Mouse (Mus musculus): ENCODE data around the gene Inhbb. TPM values are rescaled to one million over a fixed set of nuclear protein-coding genes. Genes with fewer than 3 reads are reported as not detected.

Inhbb gene
- polyA plus RNA-seq, 1 experiment from 2014 or later = 0.15 TPM

DNA sequence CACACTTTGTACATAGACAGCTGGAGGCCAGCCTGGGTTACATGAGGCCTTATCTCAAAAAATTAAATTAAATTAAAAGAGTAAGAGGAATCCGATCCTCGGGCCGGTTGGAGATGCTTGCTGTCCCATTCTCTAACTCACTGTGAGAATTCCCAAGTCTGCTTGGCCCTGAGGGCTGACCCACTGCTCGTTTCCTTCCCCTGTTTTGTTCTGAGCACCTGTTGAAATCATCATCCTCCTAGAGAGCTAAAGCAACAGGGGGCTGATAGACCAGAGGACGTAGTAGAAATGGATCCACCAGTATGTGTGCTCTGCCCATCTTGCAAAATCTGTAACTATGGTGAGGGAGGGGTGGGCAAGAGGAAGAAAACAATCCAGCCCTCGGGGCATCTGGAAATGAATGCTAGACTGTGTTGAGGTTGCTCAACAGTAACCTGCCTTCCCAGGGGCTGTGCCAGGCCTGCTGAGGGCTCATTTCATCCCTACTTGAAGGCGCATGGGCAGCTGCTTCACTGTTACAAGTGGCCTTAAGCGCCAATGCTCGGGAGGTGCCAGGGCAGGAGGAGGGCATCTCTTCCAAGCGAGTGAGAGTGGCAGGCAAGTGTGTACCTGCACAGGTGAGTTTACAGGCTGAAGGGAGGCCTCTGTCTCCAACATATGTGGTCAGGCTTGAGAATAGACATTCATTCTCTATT lies 28.8 kb upstream of the Inhbb start:
- H3K9me3 ChIP-seq (ENCODE audit: control insufficient read depth, low read length) = no peaks in the 10 kb centered on the region
- ATAC-seq (ENCODE audit: insufficient number of reproducible peaks, low FRiP score, low TSS enrichment, low read depth) (no peak), DNase-seq (ENCODE audit: low spot score) (no peak)
- H3K36me3 ChIP-seq (ENCODE audit: control insufficient read depth, insufficient read depth, low read length) = no peaks in the 10 kb centered on the region
- H3K4me3 ChIP-seq (ENCODE audit: low read depth, low read length) = no peak overlapping the region
- no peak overlapping the region for H3K9ac ChIP-seq (ENCODE audit: low read length)
- H3K27me3 ChIP-seq (ENCODE audit: control insufficient read depth, insufficient read depth, low read length) = no peaks in the 10 kb centered on the region
- no peak overlapping the region for H3K27ac ChIP-seq (replicated peaks; ENCODE audit: low read depth, low read length)
- H3K4me2 ChIP-seq (ENCODE audit: low read depth, severe bottlenecking) = no peak overlapping the region
- 82% methylated on average over 10 of the region's 10 CpGs for WGBS
- 0 out of 2 replicates have a peak, but pooled peaks cover 2% of the 10 kb centered on the region for H3K4me1 ChIP-seq (ENCODE audit: control insufficient read depth, insufficient read depth, low read length)

DNA sequence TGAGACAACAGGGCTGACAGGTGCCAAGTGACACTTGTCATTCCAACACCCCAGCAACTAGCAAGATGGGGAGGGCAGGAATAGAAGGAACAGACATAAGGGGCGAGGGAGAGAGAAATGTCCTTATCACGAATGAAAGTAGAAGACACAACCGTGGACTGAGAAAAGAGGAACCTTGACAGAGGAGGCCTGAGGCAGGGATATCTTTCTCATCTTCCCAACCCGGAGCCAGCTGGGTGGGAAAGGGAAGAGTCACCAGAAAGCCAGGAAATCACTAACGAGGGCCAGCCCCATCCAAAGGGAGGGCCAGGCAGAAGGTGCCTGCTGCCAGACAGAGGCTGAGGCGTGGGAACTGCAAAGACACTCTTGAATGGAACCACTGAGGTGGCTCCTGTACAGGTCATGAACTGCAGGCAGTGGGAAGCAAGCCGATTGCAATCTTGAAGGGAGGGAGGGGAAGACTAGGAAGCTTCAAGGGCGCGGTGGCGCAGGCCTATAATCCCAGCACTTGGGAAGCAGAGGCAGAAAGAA lies 24.8 kb upstream of the Inhbb start:
- no peak overlapping the region for H3K4me3 ChIP-seq (ENCODE audit: low read depth, low read length)
- 0 out of 2 replicates have a peak, but pooled peaks cover 2% of the 10 kb centered on the region for H3K4me1 ChIP-seq (ENCODE audit: control insufficient read depth, insufficient read depth, low read length)
- 67% methylated on average over 10 of the region's 10 CpGs for WGBS
- no peaks in the 10 kb centered on the region for H3K9me3 ChIP-seq (ENCODE audit: control insufficient read depth, low read length)
- DNase-seq (ENCODE audit: low spot score) (no peak), ATAC-seq (ENCODE audit: insufficient number of reproducible peaks, low FRiP score, low TSS enrichment, low read depth) (no peak)
- H3K9ac ChIP-seq (ENCODE audit: low read length) = no peak overlapping the region
- no peaks in the 10 kb centered on the region for H3K27me3 ChIP-seq (ENCODE audit: control insufficient read depth, insufficient read depth, low read length)
- H3K4me2 ChIP-seq (ENCODE audit: low read depth, severe bottlenecking) = no peak overlapping the region
- H3K36me3 ChIP-seq (ENCODE audit: control insufficient read depth, insufficient read depth, low read length) = no peaks in the 10 kb centered on the region
- no peak overlapping the region for H3K27ac ChIP-seq (replicated peaks; ENCODE audit: low read depth, low read length)

DNA sequence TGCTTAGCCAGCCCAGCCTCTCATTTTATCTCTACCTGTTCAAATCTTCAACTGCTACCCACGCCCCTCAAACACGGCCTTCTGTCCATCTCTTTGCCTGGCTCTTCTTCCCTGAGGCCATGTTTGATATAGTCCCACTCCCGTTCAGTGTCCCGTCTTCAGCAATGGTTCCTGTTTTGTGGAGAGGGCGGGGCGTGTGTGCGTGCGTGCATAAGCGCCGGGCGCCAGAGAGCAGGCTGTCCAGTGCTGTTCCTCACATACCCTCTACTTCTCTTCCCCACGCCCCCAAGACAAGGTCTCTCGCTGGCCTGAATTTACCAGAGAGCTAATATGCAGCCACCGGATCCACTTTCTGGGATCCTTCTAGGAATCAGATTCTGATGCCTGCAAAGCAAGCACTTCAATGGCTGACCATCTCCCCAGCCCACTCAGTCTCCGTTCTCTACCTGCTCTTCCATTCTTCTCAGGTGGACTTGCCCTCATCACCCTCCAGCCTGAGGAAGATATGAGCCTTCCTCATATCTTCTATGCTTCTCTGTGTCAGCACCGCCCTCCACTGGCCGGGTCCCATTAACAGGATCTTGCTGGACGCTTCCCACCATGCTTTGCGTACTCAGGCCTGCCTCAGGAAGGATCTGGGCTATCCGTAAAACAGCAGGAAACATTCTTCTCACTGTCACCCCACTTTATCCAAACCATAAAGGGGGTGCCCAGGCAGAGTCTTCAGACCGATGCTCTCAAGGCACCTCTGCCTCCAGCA lies 21.7 kb upstream of the Inhbb start:
- H3K36me3 ChIP-seq (ENCODE audit: control insufficient read depth, insufficient read depth, low read length) = no peaks in the 10 kb centered on the region

DNA sequence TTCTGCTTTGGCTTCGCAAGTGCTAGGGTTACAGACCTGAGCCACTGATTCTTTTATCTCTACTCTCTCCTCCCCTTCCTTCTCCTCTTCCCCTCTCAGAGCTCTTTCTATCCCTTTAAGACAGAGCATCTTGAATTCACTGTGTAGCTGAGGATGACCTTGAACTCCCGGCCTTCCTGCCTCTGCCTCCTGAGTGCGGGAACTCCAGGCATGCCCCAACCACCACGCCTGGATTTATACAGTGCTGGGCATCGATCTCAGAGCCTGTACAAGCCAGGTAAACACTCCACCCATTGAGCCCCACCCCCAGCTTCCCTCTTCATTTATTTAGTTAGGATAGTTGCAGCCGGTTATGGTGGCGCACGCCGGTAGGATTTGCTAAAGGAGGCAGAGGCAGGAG lies 20.9 kb upstream of the Inhbb start:
- no peak for ATAC-seq (ENCODE audit: insufficient number of reproducible peaks, low FRiP score, low TSS enrichment, low read depth)

More for the DNA sequence above, 21.7 kb upstream of the Inhbb start:
- ATAC-seq (ENCODE audit: insufficient number of reproducible peaks, low FRiP score, low TSS enrichment, low read depth) = no peak
- DNase-seq (ENCODE audit: low spot score) = no peak
- Histone ChIP-seq H3K27ac (replicated peaks; ENCODE audit: low read depth, low read length) (no peak overlapping the region), H3K4me1 (ENCODE audit: control insufficient read depth, insufficient read depth, low read length) (no peaks in the 10 kb centered on the region), H3K4me2 (ENCODE audit: low read depth, severe bottlenecking) (no peak overlapping the region), H3K9me3 (ENCODE audit: control insufficient read depth, low read length) (no peaks in the 10 kb centered on the region), H3K4me3 (ENCODE audit: low read depth, low read length) (no peak overlapping the region), H3K9ac (ENCODE audit: low read length) (no peak overlapping the region), H3K27me3 (ENCODE audit: control insufficient read depth, insufficient read depth, low read length) (no peaks in the 10 kb centered on the region)
- 89% methylated on average over 21 of the region's 21 CpGs for WGBS

DNA sequence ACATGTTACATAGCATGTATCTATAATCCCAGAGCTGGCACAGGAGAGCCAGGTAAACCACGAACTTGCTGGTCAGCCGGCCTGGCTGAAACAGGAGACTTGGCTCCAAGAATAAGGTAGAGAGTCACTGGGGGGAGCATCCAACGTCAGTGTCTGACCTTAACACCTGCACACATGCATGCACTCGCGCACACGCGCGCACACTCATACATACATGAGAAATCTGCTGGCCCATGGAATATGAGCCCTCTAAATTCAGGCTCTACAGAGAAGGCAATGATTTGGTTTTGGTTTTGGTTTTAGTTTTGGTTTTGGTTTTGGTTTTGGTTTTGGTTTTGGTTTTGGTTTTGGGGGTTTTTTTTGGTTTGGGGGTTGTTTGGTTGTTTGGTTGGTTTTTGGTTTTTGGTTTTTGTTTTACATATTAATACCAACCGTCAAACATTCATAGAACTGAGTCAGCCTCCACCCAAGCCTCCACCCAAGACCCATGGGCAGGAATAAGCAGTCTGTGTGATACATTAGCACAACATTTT lies 16.1 kb upstream of the Inhbb start:
- DNase-seq (ENCODE audit: low spot score) (no peak), ATAC-seq (ENCODE audit: insufficient number of reproducible peaks, low FRiP score, low TSS enrichment, low read depth) (no peak)
- no peak overlapping the region for H3K27ac ChIP-seq (replicated peaks; ENCODE audit: low read depth, low read length)
- no peak overlapping the region for H3K4me3 ChIP-seq (ENCODE audit: low read depth, low read length)
- no peaks in the 10 kb centered on the region for H3K4me1 ChIP-seq (ENCODE audit: control insufficient read depth, insufficient read depth, low read length)
- H3K27me3 ChIP-seq (ENCODE audit: control insufficient read depth, insufficient read depth, low read length) = no peaks in the 10 kb centered on the region
- 92% methylated on average over 9 of the region's 9 CpGs for WGBS
- H3K4me2 ChIP-seq (ENCODE audit: low read depth, severe bottlenecking) = no peak overlapping the region
- H3K9me3 ChIP-seq (ENCODE audit: control insufficient read depth, low read length) = no peaks in the 10 kb centered on the region
- no peak overlapping the region for H3K9ac ChIP-seq (ENCODE audit: low read length)
- H3K36me3 ChIP-seq (ENCODE audit: control insufficient read depth, insufficient read depth, low read length) = no peaks in the 10 kb centered on the region

More for the DNA sequence above, 20.9 kb upstream of the Inhbb start:
- H3K36me3 ChIP-seq (ENCODE audit: control insufficient read depth, insufficient read depth, low read length) = no peaks in the 10 kb centered on the region
- H3K9me3 ChIP-seq (ENCODE audit: control insufficient read depth, low read length) = no peaks in the 10 kb centered on the region
- no peak for DNase-seq (ENCODE audit: low spot score)
- no peaks in the 10 kb centered on the region for H3K4me1 ChIP-seq (ENCODE audit: control insufficient read depth, insufficient read depth, low read length)
- H3K27ac ChIP-seq (replicated peaks; ENCODE audit: low read depth, low read length) = no peak overlapping the region
- no peaks in the 10 kb centered on the region for H3K27me3 ChIP-seq (ENCODE audit: control insufficient read depth, insufficient read depth, low read length)
- no peak overlapping the region for H3K9ac ChIP-seq (ENCODE audit: low read length)
- H3K4me3 ChIP-seq (ENCODE audit: low read depth, low read length) = no peak overlapping the region
- WGBS = 95% methylated on average over 9 of the region's 9 CpGs
- H3K4me2 ChIP-seq (ENCODE audit: low read depth, severe bottlenecking) = no peak overlapping the region

DNA sequence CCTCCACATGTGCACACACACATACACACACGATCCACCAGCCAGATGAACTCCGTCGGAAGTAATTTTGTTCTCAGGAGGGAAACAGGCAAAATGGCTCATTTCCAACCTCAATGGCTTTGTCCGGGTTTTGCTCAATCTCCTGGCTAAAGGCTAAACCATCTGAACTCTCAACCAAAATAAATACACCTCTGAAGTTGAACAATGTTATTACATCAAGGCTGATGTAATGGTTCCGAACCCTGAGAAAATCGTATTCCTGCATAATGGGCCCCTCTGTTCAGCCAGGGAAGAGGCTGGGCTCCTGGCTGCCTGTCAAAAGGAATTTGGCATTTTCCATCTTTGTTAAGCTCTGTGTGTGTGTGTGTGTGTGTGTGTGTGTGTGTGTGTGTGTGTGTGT lies 15.4 kb upstream of the Inhbb start:
- H3K9me3 ChIP-seq (ENCODE audit: control insufficient read depth, low read length) = no peaks in the 10 kb centered on the region
- 87% methylated on average over 6 of the region's 6 CpGs for WGBS
- H3K27ac ChIP-seq (replicated peaks; ENCODE audit: low read depth, low read length) = no peak overlapping the region
- ATAC-seq (ENCODE audit: insufficient number of reproducible peaks, low FRiP score, low TSS enrichment, low read depth) = no peak
- H3K9ac ChIP-seq (ENCODE audit: low read length) = no peak overlapping the region
- no peak for DNase-seq (ENCODE audit: low spot score)
- no peaks in the 10 kb centered on the region for H3K4me1 ChIP-seq (ENCODE audit: control insufficient read depth, insufficient read depth, low read length)
- no peak overlapping the region for H3K4me2 ChIP-seq (ENCODE audit: low read depth, severe bottlenecking)
- no peak overlapping the region for H3K4me3 ChIP-seq (ENCODE audit: low read depth, low read length)
- no peaks in the 10 kb centered on the region for H3K27me3 ChIP-seq (ENCODE audit: control insufficient read depth, insufficient read depth, low read length)
- no peaks in the 10 kb centered on the region for H3K36me3 ChIP-seq (ENCODE audit: control insufficient read depth, insufficient read depth, low read length)

DNA sequence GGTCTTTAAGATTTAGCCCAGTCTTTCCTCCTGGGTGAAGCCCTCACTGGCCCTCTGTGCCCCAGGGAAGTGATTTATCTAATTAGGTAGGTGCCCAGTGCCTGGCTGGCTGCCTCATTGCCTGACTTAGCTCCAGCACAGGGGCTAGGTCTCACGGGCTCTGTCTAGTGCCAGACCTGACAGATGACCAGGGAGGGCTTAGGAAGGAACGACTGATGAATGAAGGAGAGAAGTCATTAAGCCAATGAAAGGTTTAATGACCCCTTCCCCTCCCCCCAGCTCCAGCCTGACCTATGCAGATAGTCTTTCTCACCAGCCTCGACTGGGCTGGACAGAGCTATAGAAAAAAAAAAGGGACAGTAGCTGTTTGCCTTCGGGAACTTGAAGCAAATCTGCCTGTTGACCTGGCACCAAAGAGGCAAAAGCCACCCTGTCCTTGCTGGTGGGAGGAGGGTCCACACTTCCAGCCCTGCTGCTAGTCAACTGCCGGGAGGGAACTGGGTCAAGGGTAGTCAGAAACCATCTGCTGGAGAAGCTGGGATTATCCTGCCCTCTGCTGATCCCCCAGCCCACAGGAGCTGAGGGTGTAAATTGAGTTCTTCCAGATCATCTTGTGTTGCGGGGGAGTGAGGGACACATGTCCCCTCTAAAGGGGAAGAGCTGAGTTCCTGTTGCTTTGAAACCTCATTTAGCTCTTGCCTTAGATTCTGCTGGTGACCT lies 2.3 kb upstream of the Inhbb start:
- Histone ChIP-seq H3K4me3 (ENCODE audit: low read depth, low read length) (no peak overlapping the region), H3K4me2 (ENCODE audit: low read depth, severe bottlenecking) (no peak overlapping the region), H3K9ac (ENCODE audit: low read length) (no peak overlapping the region), H3K27ac (replicated peaks; ENCODE audit: low read depth, low read length) (no peak overlapping the region), H3K4me1 (ENCODE audit: control insufficient read depth, insufficient read depth, low read length) (peaks cover 13% of the 10 kb centered on the region), H3K36me3 (ENCODE audit: control insufficient read depth, insufficient read depth, low read length) (no peaks in the 10 kb centered on the region), H3K27me3 (ENCODE audit: control insufficient read depth, insufficient read depth, low read length) (peaks cover 50% of the 10 kb centered on the region), H3K9me3 (ENCODE audit: control insufficient read depth, low read length) (no peaks in the 10 kb centered on the region)
- no peak for ATAC-seq (ENCODE audit: insufficient number of reproducible peaks, low FRiP score, low TSS enrichment, low read depth)
- 10% methylated on average over 6 of the region's 6 CpGs for WGBS
- DNase-seq (ENCODE audit: low spot score) = no peak

DNA sequence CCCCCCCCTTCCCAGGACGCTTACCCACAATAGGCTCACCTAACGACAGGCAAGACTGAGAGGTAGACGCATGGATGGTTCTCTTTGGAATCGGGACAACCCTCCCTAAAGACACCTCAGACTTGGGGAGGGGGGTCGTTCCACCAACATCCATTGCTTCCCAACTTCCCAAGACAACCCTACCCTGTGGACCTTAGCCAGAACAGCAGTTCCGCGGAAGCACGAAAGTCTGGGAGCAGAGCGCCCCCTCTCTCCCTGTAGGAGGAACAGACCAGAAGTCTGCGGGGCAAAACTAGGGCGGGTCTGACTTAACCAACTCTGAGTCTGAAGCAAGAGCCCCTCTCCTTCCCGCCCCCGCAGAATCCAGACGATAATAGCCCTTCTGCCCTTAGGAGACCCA lies 1.5 kb upstream of the Inhbb start:
- Histone ChIP-seq H3K27me3 (ENCODE audit: control insufficient read depth, insufficient read depth, low read length) (peaks cover 56% of the 10 kb centered on the region), H3K27ac (replicated peaks; ENCODE audit: low read depth, low read length) (no peak overlapping the region), H3K9me3 (ENCODE audit: control insufficient read depth, low read length) (no peaks in the 10 kb centered on the region), H3K4me1 (ENCODE audit: control insufficient read depth, insufficient read depth, low read length) (peaks cover 13% of the 10 kb centered on the region), H3K4me2 (ENCODE audit: low read depth, severe bottlenecking) (no peak overlapping the region), H3K36me3 (ENCODE audit: control insufficient read depth, insufficient read depth, low read length) (no peaks in the 10 kb centered on the region), H3K4me3 (ENCODE audit: low read depth, low read length) (no peak overlapping the region), H3K9ac (ENCODE audit: low read length) (no peak overlapping the region)
- 5% methylated on average over 14 of the region's 14 CpGs for WGBS
- peak; percentile 42 for DNase-seq (ENCODE audit: low spot score)
- no peak for ATAC-seq (ENCODE audit: insufficient number of reproducible peaks, low FRiP score, low TSS enrichment, low read depth)
